Mouse (Mus musculus) forebrain, embryonic 13.5 days (tissue): ENCODE results near the gene Gm21149. TPM values are rescaled to one million over a fixed set of nuclear protein-coding genes. Genes with fewer than 3 reads are reported as not detected.
A peak's percentile ranks its signal among the peaks of the same experiment; 100 is the strongest.
"Not testable (repeated sequence)": the region's sequence is repeated elsewhere in the genome, so short reads cannot be mapped to it uniquely, and the experiment has no call there.

Experiments
- ATAC-seq: fragments of 200-750 bp; cut with Nextera tagmentation; 2 replicates; pipeline ENCODE4 v1.8.0; 2017
- H3K27ac ChIP-seq: fragments of 300-500 bp; sonication (generic); 2 replicates; pipeline ENCODE4 v1.5.1; 2015; ENCODE audit warnings: inconsistent platforms, mild to moderate bottlenecking, moderate library complexity
- H3K27me3 ChIP-seq: fragments of 300-500 bp; sonication (generic); 2 replicates; pipeline ENCODE4 v1.6.1; 2015; ENCODE audit warnings: mild to moderate bottlenecking, inconsistent platforms
- H3K36me3 ChIP-seq: fragments of 300-500 bp; sonication (generic); 2 replicates; pipeline ENCODE4 v1.6.1; 2015; ENCODE audit warnings: mild to moderate bottlenecking, inconsistent platforms; ENCODE audit not compliant: poor library complexity, severe bottlenecking
- H3K4me1 ChIP-seq: fragments of 300-500 bp; sonication (generic); 2 replicates; pipeline ENCODE4 v1.6.1; 2015; ENCODE audit warnings: inconsistent platforms
- H3K4me2 ChIP-seq: fragments of 300-500 bp; sonication (generic); 2 replicates; pipeline ENCODE4 v1.6.1; 2015; ENCODE audit warnings: inconsistent platforms, mild to moderate bottlenecking, moderate library complexity
- H3K4me3 ChIP-seq: fragments of 300-500 bp; sonication (generic); 2 replicates; pipeline ENCODE4 v1.5.1; 2015; ENCODE audit warnings: mild to moderate bottlenecking, inconsistent platforms
- H3K9ac ChIP-seq: fragments of 300-500 bp; sonication (generic); 2 replicates; pipeline ENCODE4 v1.6.1; 2015; ENCODE audit warnings: mild to moderate bottlenecking, inconsistent platforms
- H3K9me3 ChIP-seq: fragments of 300-500 bp; sonication (generic); replicated peaks from 2 replicates; pipeline ENCODE4 v1.6.1; 2016; ENCODE audit warnings: inconsistent platforms
- WGBS: fragments of 180-500 bp; shearing (Covaris S2); methylation state at CpG from one replicate; pipeline ENCODE4 v1.1.7; 2015; 5-methylcytosine and 5-hydroxymethylcytosine counted together
- polyA plus RNA-seq: library from polyadenylated mRNA; unstranded; fragments of >200 nt; fragmentation: Nextera tagmentation; extraction: Ambion mirVana; gene quantifications from 2 replicates; pipeline ENCODE4 v1.2.1, GENCODE M21; 2015

Gm21149 gene
- polyA plus RNA-seq, 1 experiment from 2014 or later = not detected

DNA sequence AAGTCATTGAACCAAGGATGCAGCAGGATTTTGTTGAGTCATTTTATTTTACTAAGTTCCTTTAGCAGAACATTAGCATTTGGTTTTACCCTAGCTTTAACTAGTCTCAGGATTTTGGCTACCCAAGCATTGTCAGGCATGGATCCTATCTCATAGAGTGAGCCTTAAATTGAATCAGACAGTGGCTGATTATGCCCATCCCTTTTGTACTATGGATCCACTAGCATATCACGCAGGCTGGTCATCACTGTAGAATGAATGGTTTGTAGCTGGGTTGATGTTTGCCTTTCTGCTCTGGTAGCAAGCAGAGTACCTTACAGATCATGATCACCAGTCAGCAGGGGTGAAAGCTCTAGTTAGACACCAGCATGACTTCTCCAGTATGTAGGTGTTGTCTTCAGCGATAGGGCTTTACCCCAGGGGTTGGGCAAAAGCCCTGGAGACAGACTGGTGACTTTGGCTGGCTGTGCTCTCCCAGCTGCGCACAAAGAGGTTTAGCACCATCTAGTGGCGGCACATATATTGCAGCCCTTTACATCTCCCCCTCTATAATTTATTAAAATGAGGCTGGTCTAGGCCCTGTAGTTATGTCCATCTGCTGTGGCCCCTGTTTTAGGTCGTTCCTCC lies 22.6 kb upstream of the Gm21149 start:
- not testable (repeated sequence) for H3K4me3 ChIP-seq, H3K27ac ChIP-seq, H3K4me2 ChIP-seq, H3K4me1 ChIP-seq, H3K27me3 ChIP-seq, H3K36me3 ChIP-seq, H3K9ac ChIP-seq
- ATAC-seq = peak; percentile 75
- peaks cover 59% of the 10 kb centered on the region for H3K9me3 ChIP-seq
- WGBS = 33% methylated on average over 5 of the region's 5 CpGs

- H3K4me3 ChIP-seq, H3K27ac ChIP-seq, H3K36me3 ChIP-seq, H3K4me2 ChIP-seq, H3K9ac ChIP-seq, H3K4me1 ChIP-seq, ATAC-seq, H3K27me3 ChIP-seq: not testable (repeated sequence)
- WGBS = 73% methylated on average over 3 of the region's 3 CpGs
- H3K9me3 ChIP-seq = peaks cover 61% of the 10 kb centered on the region
Measured at GRCm38 (mm10) chr5:15498350-15498749, 22.0 kb upstream of the Gm21149 start.

GRCm38 (mm10) chr5:15490934-15491333 lies 14.6 kb upstream of the Gm21149 start:
- not testable (repeated sequence) for H3K9ac ChIP-seq, ATAC-seq, H3K36me3 ChIP-seq, H3K4me2 ChIP-seq, H3K27me3 ChIP-seq, H3K4me3 ChIP-seq, H3K4me1 ChIP-seq, H3K27ac ChIP-seq
- H3K9me3 ChIP-seq = peaks cover 53% of the 10 kb centered on the region
- WGBS = 65% methylated on average over 2 of the region's 2 CpGs

DNA sequence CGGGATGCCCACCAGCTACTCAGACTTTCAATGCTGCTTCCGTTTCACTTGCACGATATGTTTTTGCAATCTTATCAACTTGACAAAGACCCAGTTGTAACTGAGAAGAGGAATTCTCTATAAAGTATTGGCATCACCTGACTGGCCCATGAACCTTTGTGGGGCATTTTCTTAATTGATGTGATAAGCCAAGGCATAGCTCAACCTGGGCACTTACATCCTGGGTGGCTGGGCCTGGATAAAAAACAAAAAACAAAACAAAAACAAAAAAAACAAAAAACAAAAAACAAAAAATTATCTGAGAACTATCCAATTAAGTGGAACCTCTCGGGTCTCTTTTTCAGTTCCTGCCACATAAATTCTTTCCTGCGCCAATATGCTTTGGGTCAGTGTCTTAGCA lies 12.4 kb upstream of the Gm21149 start:
- H3K4me1 ChIP-seq = no peaks in the 10 kb centered on the region
- H3K27ac ChIP-seq = no peak overlapping the region
- H3K4me3 ChIP-seq = no peak overlapping the region
- peak; percentile 66; the same call in 1 of the 2 replicates for ATAC-seq
- no peaks in the 10 kb centered on the region for H3K36me3 ChIP-seq
- no peaks in the 10 kb centered on the region for H3K27me3 ChIP-seq
- no peak overlapping the region for H3K4me2 ChIP-seq
- H3K9ac ChIP-seq = no peak overlapping the region
- 85% methylated on average over 5 of the region's 5 CpGs for WGBS
- H3K9me3 ChIP-seq = peaks cover 45% of the 10 kb centered on the region

DNA sequence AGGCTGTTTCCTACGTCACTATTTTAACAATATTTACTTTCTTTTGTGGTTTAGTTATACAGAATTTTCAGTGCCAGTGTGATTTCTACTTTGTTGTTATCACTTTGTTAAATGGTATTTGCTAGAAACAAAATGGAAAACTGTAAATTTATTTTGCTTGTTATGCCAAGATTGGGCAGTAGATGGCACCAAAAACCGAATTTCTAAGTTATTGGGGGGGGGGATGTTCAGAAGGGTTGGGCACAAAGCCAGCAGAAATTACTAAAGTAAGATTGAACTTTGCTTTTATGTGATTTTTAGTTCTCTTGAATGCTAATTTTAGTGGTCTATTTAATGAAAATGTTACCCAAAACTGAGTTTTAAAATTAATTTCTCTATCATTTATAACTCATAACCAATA lies 8.3 kb upstream of the Gm21149 start:
- not testable (repeated sequence) for H3K4me1 ChIP-seq, H3K4me3 ChIP-seq, H3K36me3 ChIP-seq, ATAC-seq, H3K27ac ChIP-seq, H3K9ac ChIP-seq, H3K27me3 ChIP-seq, H3K4me2 ChIP-seq
- 28% methylated on average over 2 of the region's 2 CpGs for WGBS
- peaks cover 37% of the 10 kb centered on the region for H3K9me3 ChIP-seq

GRCm38 (mm10) chr5:15483576-15483975 lies 7.3 kb upstream of the Gm21149 start:
- ATAC-seq, H3K27ac ChIP-seq, H3K4me3 ChIP-seq, H3K36me3 ChIP-seq, H3K4me1 ChIP-seq, H3K27me3 ChIP-seq, H3K4me2 ChIP-seq, H3K9ac ChIP-seq: not testable (repeated sequence)
- WGBS = 59% methylated on average over 4 of the region's 4 CpGs
- H3K9me3 ChIP-seq = peaks cover 33% of the 10 kb centered on the region

DNA sequence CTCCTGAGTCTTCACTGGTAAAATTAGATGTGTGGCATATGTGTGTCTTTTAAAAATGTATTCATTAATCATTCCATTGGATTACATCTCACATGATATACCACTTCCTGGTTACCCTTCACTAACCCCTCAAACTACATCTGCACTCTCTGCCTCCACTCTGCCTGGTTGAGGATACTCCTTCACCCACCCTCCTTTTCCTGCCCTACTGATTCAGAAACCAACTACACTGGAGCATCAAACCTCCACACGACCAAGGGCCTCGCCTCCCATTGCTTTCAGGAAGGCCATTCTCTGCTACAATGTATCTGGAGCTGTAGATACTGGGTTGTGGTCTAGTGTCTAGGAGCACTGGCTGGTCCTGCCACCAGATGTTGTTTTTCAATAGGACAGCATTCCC lies 6.5 kb upstream of the Gm21149 start:
- 58% methylated on average over 2 of the region's 2 CpGs for WGBS
- H3K9me3 ChIP-seq = peaks cover 36% of the 10 kb centered on the region
- H3K9ac ChIP-seq, H3K36me3 ChIP-seq, H3K27ac ChIP-seq, H3K4me1 ChIP-seq, H3K27me3 ChIP-seq, H3K4me2 ChIP-seq, H3K4me3 ChIP-seq, ATAC-seq: not testable (repeated sequence)

DNA sequence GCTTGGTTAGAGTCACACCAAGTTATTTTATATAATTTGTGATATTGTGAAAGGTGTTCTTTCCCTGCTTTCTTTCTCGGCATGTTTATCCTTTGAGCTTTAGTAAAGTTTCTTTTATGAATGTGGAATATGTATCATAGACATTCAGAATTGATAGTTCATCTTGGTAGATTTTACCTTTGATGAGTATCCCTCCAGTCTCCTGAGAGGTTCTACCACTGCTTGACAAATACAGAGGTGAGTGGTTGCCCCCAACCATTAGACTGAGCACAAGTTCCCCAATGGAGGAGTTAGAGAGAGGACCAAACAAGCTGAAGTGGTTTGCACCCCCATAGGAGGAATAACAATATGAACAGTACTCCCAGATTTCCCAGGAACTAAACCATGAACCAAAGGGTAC lies 6.2 kb downstream of the Gm21149 start:
- H3K9ac ChIP-seq, H3K36me3 ChIP-seq, H3K27ac ChIP-seq, H3K4me1 ChIP-seq, ATAC-seq, H3K4me3 ChIP-seq, H3K4me2 ChIP-seq, H3K27me3 ChIP-seq: not testable (repeated sequence)
- WGBS = 89% methylated on average over 1 of the region's 1 CpGs
- peaks cover 30% of the 10 kb centered on the region for H3K9me3 ChIP-seq

DNA sequence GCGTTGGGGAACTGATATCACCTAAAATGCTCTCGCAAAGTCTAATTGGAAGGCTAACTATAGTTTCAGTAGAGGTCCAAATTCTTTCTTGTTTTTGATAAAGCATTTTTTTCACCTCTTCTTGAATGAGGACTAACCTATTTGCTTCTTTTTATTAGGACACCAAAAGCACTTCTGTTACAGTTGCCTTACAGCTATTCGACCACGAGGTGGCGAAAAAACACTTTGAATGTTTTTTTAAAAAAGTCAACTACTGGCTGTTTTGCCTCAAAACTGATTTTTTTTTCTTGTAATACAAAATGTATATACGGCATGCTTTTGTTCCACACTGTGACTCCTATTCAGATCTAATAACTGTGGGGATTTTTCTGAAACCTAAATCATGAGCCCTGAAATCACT lies 8.6 kb downstream of the Gm21149 start:
- not testable (repeated sequence) for H3K27me3 ChIP-seq, H3K9ac ChIP-seq, H3K4me2 ChIP-seq, H3K27ac ChIP-seq, H3K4me1 ChIP-seq, H3K36me3 ChIP-seq, H3K4me3 ChIP-seq, ATAC-seq
- 64% methylated on average over 6 of the region's 6 CpGs for WGBS
- peaks cover 31% of the 10 kb centered on the region for H3K9me3 ChIP-seq

- not testable (repeated sequence) for ATAC-seq, H3K4me2 ChIP-seq, H3K27me3 ChIP-seq, H3K27ac ChIP-seq, H3K36me3 ChIP-seq, H3K9ac ChIP-seq, H3K4me3 ChIP-seq, H3K4me1 ChIP-seq
- 52% methylated on average over 1 of the region's 1 CpGs for WGBS
- peaks cover 35% of the 10 kb centered on the region for H3K9me3 ChIP-seq
Measured at GRCm38 (mm10) chr5:15466218-15466617, 10.1 kb downstream of the Gm21149 start.

DNA sequence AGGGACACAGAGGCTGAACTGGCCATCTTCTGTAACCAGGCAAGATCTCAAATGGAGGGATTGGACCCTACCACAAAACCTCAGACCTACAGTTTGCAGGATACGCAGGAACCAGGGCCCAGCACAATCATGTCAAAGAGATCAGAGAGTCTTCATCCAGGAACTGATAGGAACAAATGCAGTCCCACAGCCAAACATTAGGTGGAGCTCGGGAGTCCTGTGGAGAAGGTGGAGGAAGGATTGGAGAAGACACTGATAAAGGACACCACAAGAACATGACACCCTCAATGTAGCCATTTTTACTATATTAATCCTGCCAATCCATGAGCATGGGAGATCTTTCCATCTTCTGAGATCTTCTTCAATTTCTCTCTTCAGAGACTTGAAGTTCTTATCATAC lies 12.8 kb downstream of the Gm21149 start:
- not testable (repeated sequence) for H3K4me3 ChIP-seq, H3K36me3 ChIP-seq, H3K4me2 ChIP-seq, H3K27me3 ChIP-seq, H3K27ac ChIP-seq, H3K4me1 ChIP-seq, ATAC-seq, H3K9ac ChIP-seq
- peaks cover 38% of the 10 kb centered on the region for H3K9me3 ChIP-seq
- WGBS = 49% methylated on average over 2 of the region's 2 CpGs

DNA sequence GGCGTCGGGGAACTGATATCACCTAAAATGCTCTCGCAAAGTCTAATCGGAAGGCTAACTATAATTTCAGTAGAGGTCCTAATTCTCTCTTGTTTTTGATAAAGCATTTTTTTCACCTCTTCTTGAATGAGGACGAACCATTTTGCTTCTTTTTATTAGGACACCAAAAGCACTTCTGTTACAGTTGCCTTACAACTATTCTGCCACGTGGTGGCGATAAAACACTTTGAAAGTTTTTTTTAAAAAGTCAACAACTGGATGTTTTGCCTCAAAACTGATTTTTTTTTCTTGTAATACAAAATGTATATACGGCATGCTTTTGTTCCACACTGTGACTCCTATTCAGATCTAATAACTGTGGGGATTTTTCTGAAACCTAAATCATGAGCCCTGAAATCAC lies 14.7 kb downstream of the Gm21149 start:
- H3K27ac ChIP-seq, H3K4me1 ChIP-seq, H3K36me3 ChIP-seq, H3K9ac ChIP-seq, H3K4me3 ChIP-seq, ATAC-seq, H3K4me2 ChIP-seq, H3K27me3 ChIP-seq: not testable (repeated sequence)
- 59% methylated on average over 8 of the region's 8 CpGs for WGBS
- peaks cover 29% of the 10 kb centered on the region for H3K9me3 ChIP-seq

DNA sequence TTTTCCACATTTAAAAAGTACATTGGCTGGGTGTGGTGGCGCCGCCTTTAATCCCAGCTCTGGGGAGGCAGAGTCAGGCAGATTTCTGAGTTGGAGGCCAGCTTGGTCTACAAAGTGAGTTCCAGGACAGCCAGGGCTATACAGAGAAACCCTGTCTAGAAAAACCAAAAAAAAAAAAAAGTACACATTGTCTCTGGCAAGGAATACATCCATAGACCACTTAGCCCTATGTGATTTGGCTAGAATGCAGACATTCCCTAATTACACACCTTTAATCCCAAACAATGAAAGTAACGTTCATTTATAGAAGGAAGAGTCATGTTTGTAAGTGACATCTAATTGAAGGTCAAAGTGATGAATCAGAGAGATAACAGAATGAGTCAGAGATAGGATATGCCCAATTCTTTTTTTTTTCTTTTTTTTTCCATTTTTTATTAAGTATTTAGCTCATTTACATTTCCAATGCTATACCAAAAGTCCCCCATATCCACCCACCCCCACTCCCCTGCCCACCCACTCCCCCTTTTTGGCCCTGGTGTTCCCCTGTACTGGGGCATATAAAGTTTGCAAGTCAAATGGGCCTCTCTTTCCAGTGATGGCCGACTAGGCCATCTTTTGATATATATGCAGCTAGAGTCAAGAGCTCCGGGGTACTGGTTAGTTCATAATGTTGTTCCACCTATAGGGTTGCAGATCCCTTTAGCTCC lies 18.3 kb downstream of the Gm21149 start:
- not testable (repeated sequence) for ATAC-seq, H3K36me3 ChIP-seq, H3K4me1 ChIP-seq, H3K27ac ChIP-seq, H3K4me3 ChIP-seq, H3K9ac ChIP-seq, H3K4me2 ChIP-seq, H3K27me3 ChIP-seq
- peaks cover 22% of the 10 kb centered on the region for H3K9me3 ChIP-seq
- WGBS = 77% methylated on average over 3 of the region's 5 CpGs
